Mouse (Mus musculus): ENCODE measurements around the gene Ube4b. TPM values are rescaled to one million over a fixed set of nuclear protein-coding genes. Genes with fewer than 3 reads are reported as not detected.

The Ube4b gene
- polyA plus RNA-seq, 1 experiment from 2014 or later, result 64.6 TPM

GRCm38 (mm10) chr4:149322286-149322685, 104.3 kb downstream of the Ube4b start:
- no peak overlapping the region for H3K27ac ChIP-seq
- H3K9me3 ChIP-seq, result no peaks in the 10 kb centered on the region
- H3K27me3 ChIP-seq (ENCODE audit: poor library complexity, severe bottlenecking), result no peaks in the 10 kb centered on the region
- DNase-seq (ENCODE audit: extremely low spot score, low spot score), result no peak
- no peak overlapping the region for H3K4me3 ChIP-seq
- peaks cover 15% of the 10 kb centered on the region for H3K4me1 ChIP-seq
- WGBS, result 86% methylated on average over 4 of the region's 4 CpGs
- peaks cover 13% of the 10 kb centered on the region for H3K36me3 ChIP-seq (replicated peaks)

- Histone ChIP-seq H3K27ac (no peak overlapping the region), H3K9me3 (no peaks in the 10 kb centered on the region), H3K36me3 (replicated peaks) (no peaks in the 10 kb centered on the region), H3K27me3 (ENCODE audit: poor library complexity, severe bottlenecking) (no peaks in the 10 kb centered on the region), H3K4me1 (peaks cover 15% of the 10 kb centered on the region), H3K4me3 (no peak overlapping the region)
- no peak for DNase-seq (ENCODE audit: extremely low spot score, low spot score)
- whole genome bisulfite sequencing, result 90% methylated on average over 9 of the region's 9 CpGs
Measured at GRCm38 (mm10) chr4:149319088-149319487, 107.5 kb downstream of the Ube4b start.

GRCm38 (mm10) chr4:149317387-149317786, 109.2 kb downstream of the Ube4b start:
- H3K36me3 ChIP-seq (replicated peaks), result no peaks in the 10 kb centered on the region
- peaks cover 15% of the 10 kb centered on the region for H3K4me1 ChIP-seq
- WGBS, result 66% methylated on average over 5 of the region's 5 CpGs
- no peaks in the 10 kb centered on the region for H3K27me3 ChIP-seq (ENCODE audit: poor library complexity, severe bottlenecking)
- no peaks in the 10 kb centered on the region for H3K9me3 ChIP-seq
- no peak for DNase-seq (ENCODE audit: extremely low spot score, low spot score)
- H3K4me3 ChIP-seq, result no peak overlapping the region
- H3K27ac ChIP-seq, result no peak overlapping the region

- H3K36me3 ChIP-seq (replicated peaks), result no peaks in the 10 kb centered on the region
- no peaks in the 10 kb centered on the region for H3K27me3 ChIP-seq (ENCODE audit: poor library complexity, severe bottlenecking)
- peaks cover 16% of the 10 kb centered on the region for H3K4me1 ChIP-seq
- no peak overlapping the region for H3K4me3 ChIP-seq
- 93% methylated on average over 11 of the region's 11 CpGs for WGBS
- H3K9me3 ChIP-seq, result no peaks in the 10 kb centered on the region
- H3K27ac ChIP-seq, result no peak overlapping the region
- DNase-seq (ENCODE audit: extremely low spot score, low spot score), result no peak
Measured at GRCm38 (mm10) chr4:149314275-149314837, 112.2 kb downstream of the Ube4b start.

GRCm38 (mm10) chr4:149313558-149314253, 112.8 kb downstream of the Ube4b start:
- DNase-seq (ENCODE audit: extremely low spot score, low spot score), result no peak
- Histone ChIP-seq H3K27ac (0 out of 2 replicates have a peak overlapping the region, but pooled peaks have one; percentile 9), H3K27me3 (ENCODE audit: poor library complexity, severe bottlenecking) (no peaks in the 10 kb centered on the region), H3K36me3 (replicated peaks) (no peaks in the 10 kb centered on the region), H3K4me1 (peaks cover 22% of the 10 kb centered on the region), H3K4me3 (no peak overlapping the region), H3K9me3 (no peaks in the 10 kb centered on the region)
- WGBS, result 84% methylated on average over 12 of the region's 12 CpGs

- Histone ChIP-seq H3K27ac (no peak overlapping the region), H3K36me3 (replicated peaks) (no peaks in the 10 kb centered on the region)
- WGBS, result 85% methylated on average over 5 of the region's 5 CpGs
Measured at GRCm38 (mm10) chr4:149311996-149312395, 114.6 kb downstream of the Ube4b start.

GRCm38 (mm10) chr4:149308491-149308820, 118.1 kb downstream of the Ube4b start:
- no peaks in the 10 kb centered on the region for H3K27me3 ChIP-seq (ENCODE audit: poor library complexity, severe bottlenecking)
- no peaks in the 10 kb centered on the region for H3K9me3 ChIP-seq
- H3K4me3 ChIP-seq, result peak overlapping the region; percentile 78
- DNase-seq (ENCODE audit: extremely low spot score, low spot score), result no peak
- no peaks in the 10 kb centered on the region for H3K36me3 ChIP-seq (replicated peaks)
- 27% methylated on average over 3 of the region's 3 CpGs for WGBS
- H3K27ac ChIP-seq, result peak overlapping the region; percentile 94
- peaks cover 49% of the 10 kb centered on the region for H3K4me1 ChIP-seq

More at GRCm38 (mm10) chr4:149311996-149312395, 114.6 kb downstream of the Ube4b start:
- peaks cover 24% of the 10 kb centered on the region for H3K4me1 ChIP-seq
- H3K9me3 ChIP-seq, result no peaks in the 10 kb centered on the region
- no peak for DNase-seq (ENCODE audit: extremely low spot score, low spot score)
- H3K27me3 ChIP-seq (ENCODE audit: poor library complexity, severe bottlenecking), result no peaks in the 10 kb centered on the region
- H3K4me3 ChIP-seq, result no peak overlapping the region

- peaks cover 55% of the 10 kb centered on the region for H3K4me1 ChIP-seq
- H3K4me3 ChIP-seq, result peak within 1 kb of the TSS; percentile 78
- H3K36me3 ChIP-seq (replicated peaks), result no peaks in the 10 kb centered on the region
- peak within 1 kb of the TSS; percentile 94 for H3K27ac ChIP-seq
- peak; percentile 99 for DNase-seq (ENCODE audit: extremely low spot score, low spot score)
- under 1% methylated on average over 79 of the region's 79 CpGs for WGBS
- H3K27me3 ChIP-seq (ENCODE audit: poor library complexity, severe bottlenecking), result no peaks in the 10 kb centered on the region
- H3K9me3 ChIP-seq, result no peaks in the 10 kb centered on the region
Measured at GRCm38 (mm10) chr4:149307596-149308490, 118.7 kb downstream of the Ube4b start, which contains the start of gene Kif1b. Gene Kif1b (minus strand): TSS chr4:149307693.

- under 1% methylated on average over 82 of the region's 83 CpGs for WGBS
- no peaks in the 10 kb centered on the region for H3K27me3 ChIP-seq (ENCODE audit: poor library complexity, severe bottlenecking)
- H3K4me1 ChIP-seq, result peaks cover 64% of the 10 kb centered on the region
- H3K4me3 ChIP-seq, result peak overlapping the region; percentile 78
- H3K36me3 ChIP-seq (replicated peaks), result no peaks in the 10 kb centered on the region
- peak overlapping the region; percentile 94 for H3K27ac ChIP-seq
- DNase-seq (ENCODE audit: extremely low spot score, low spot score), result peak; percentile 68
- H3K9me3 ChIP-seq, result no peaks in the 10 kb centered on the region
Measured at GRCm38 (mm10) chr4:149306712-149307595, 119.6 kb downstream of the Ube4b start.

- no peak for DNase-seq (ENCODE audit: extremely low spot score, low spot score)
- Histone ChIP-seq H3K36me3 (replicated peaks) (no peaks in the 10 kb centered on the region; the same call in 1 of the 2 replicates), H3K27ac (peak overlapping the region; percentile 94), H3K9me3 (no peaks in the 10 kb centered on the region), H3K4me1 (peaks cover 71% of the 10 kb centered on the region), H3K27me3 (ENCODE audit: poor library complexity, severe bottlenecking) (no peaks in the 10 kb centered on the region), H3K4me3 (peak overlapping the region; percentile 78)
- 43% methylated on average over 14 of the region's 14 CpGs for WGBS
Measured at GRCm38 (mm10) chr4:149305761-149306711, 120.5 kb downstream of the Ube4b start.

- Histone ChIP-seq H3K27me3 (ENCODE audit: poor library complexity, severe bottlenecking) (no peaks in the 10 kb centered on the region), H3K4me1 (peaks cover 70% of the 10 kb centered on the region), H3K4me3 (no peak overlapping the region; the same call in 1 of the 2 replicates), H3K36me3 (replicated peaks) (no peaks in the 10 kb centered on the region; the same call in 1 of the 2 replicates), H3K27ac (no peak overlapping the region), H3K9me3 (no peaks in the 10 kb centered on the region)
- WGBS, result 93% methylated on average over 1 of the region's 1 CpGs
- DNase-seq (ENCODE audit: extremely low spot score, low spot score), result no peak
Measured at GRCm38 (mm10) chr4:149304466-149304865, 122.1 kb downstream of the Ube4b start.
